Mouse (Mus musculus): ENCODE data around the gene Inpp5f.

DNA sequence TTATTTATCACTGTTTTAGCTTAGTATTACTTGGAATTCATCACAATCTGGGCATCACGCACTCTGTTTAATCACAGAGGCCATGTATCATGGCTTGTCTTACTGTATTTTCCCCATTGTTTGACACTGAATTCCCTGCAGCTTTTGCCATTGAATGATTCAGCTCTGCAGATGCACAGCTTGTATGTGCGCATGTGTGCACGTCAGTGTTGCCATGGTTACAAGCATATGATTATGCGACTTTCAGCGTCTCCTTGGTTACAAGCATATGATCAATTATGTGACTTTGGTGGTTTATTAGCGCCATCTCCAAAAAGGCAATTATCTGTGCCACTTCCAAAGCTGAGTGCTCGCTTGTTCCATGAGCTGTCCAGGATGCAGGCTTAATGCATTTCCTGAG lies 79.7 kb downstream of the Inpp5f start:
- TF ChIP-seq CTCF (IDR thresholded peaks at IDR 0.05; ENCODE audit: low read depth, low read length): no peak
- TF ChIP-seq GATA1 (IDR thresholded peaks at IDR 0.05; ENCODE audit: borderline replicate concordance, low read length): no peak

All from G1E (cell line).